Mouse (Mus musculus): ENCODE data around the gene Secisbp2. TPM values are rescaled to one million over a fixed set of nuclear protein-coding genes. Genes with fewer than 3 reads are reported as not detected.
A peak's percentile ranks its signal among the peaks of the same experiment; 100 is the strongest.

Gene Secisbp2
- polyA plus RNA-seq, 1 experiment from 2014 or later = 32.0 TPM

DNA sequence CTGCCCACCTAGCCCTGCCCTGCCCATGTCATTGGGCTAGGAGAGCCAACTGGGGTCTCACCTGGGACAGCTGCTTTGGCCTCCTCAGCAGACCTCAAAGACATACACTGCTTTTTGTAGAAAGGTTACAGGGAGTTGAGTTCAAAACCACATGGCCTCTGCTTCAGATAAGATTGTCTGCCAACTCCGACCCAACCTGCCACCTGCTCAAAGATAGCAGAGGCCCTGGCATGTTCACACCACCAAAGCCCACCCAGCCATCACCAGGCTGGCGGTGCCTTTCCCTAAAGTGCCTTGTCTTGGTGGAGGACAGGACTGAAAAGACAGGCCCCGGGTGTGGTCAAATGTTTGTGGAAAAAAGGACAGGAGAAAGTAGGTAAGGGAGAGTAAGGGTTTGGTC, 46.8 kb downstream of the Secisbp2 start:
- no peak overlapping the region for H3K9ac ChIP-seq
- H3K27me3 ChIP-seq = no peaks in the 10 kb centered on the region
- no peak overlapping the region for H3K4me2 ChIP-seq
- no peak overlapping the region for H3K27ac ChIP-seq (replicated peaks)
- H3K4me3 ChIP-seq = no peak overlapping the region
- 90% methylated on average over 3 of the region's 3 CpGs for WGBS
- no peaks in the 10 kb centered on the region for H3K9me3 ChIP-seq
- peaks cover 23% of the 10 kb centered on the region for H3K36me3 ChIP-seq
- H3K4me1 ChIP-seq (replicated peaks) = no peaks in the 10 kb centered on the region
- no peak for ATAC-seq (ENCODE audit: low FRiP score, low read depth)

DNA sequence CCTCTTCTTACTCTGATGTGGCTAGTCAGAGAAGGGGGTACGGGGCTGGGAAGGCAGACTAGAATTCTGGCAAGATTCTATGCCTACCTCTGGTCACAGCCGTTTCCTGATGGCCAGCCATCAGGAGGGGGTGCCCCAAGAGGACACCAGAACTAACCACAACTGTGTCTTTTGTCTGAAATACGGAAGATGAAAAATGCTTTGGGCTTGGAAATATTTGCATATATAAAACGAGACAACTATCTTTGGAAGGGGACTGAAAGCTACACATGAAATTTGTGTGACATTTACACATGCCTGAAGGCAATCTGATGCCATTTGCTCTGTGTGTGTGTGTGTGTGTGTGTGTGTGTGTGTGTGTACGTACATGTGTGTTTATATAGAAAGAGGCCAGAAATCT, 52.4 kb downstream of the Secisbp2 start:
- WGBS = 82% methylated on average over 5 of the region's 5 CpGs
- Histone ChIP-seq H3K27ac (replicated peaks) (no peak overlapping the region), H3K9ac (no peak overlapping the region), H3K4me3 (no peak overlapping the region), H3K27me3 (no peaks in the 10 kb centered on the region), H3K4me2 (no peak overlapping the region), H3K9me3 (no peaks in the 10 kb centered on the region), H3K4me1 (replicated peaks) (no peaks in the 10 kb centered on the region), H3K36me3 (peaks cover 24% of the 10 kb centered on the region)
- no peak for ATAC-seq (ENCODE audit: low FRiP score, low read depth)

DNA sequence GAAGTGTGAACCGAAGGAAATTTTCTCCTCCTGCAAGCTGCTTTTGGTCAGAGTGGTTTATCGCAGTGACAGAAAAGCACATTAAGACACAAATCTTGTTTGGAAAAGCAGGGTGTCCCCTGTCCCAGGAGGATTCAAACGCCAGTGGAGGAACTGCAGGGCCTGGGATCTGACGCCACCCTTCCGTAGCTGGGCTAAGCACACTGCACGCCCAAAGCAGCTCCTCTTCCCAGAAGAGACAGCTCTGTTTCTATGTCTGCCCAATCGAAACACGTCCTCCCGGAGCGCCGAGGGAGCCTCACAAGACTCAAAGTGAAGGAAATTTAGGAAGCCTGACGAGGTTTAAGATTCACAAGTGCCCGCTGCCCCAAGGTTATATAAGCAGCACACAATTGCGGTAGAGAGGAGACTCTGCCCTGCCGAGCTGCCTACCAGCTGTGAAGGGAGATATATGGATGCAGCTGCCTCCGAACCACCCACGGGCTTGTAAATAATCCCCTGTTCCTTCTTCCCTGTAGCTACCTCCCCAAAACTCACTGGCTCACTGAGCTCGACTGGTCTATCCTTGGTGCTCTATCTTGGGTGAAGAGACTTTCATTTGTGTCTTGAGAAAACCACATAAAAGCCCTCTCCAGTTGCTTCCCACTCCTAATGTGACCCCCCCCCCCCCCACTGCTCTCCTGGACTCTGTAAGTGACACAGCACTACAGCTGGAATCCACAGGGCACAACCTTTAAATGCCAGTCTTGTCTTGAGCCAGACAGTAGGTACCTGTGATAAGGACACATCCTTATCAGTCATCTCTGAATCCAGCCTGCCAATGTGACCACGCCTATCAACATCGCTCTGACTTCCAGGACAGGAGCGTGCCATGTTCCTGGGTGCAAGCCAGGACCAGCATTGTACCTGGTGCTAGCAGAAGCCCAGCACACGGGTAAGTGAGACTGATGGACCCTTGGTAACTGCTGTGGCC, 54.7 kb downstream of the Secisbp2 start:
- WGBS = 76% methylated on average over 22 of the region's 22 CpGs
- Histone ChIP-seq H3K4me1 (replicated peaks) (no peaks in the 10 kb centered on the region), H3K36me3 (peaks cover 28% of the 10 kb centered on the region), H3K9ac (no peak overlapping the region), H3K4me3 (no peak overlapping the region), H3K9me3 (no peaks in the 10 kb centered on the region), H3K4me2 (no peak overlapping the region), H3K27me3 (no peaks in the 10 kb centered on the region), H3K27ac (replicated peaks) (no peak overlapping the region; the same call in 1 of the 2 replicates)
- no peak for ATAC-seq (ENCODE audit: low FRiP score, low read depth)

DNA sequence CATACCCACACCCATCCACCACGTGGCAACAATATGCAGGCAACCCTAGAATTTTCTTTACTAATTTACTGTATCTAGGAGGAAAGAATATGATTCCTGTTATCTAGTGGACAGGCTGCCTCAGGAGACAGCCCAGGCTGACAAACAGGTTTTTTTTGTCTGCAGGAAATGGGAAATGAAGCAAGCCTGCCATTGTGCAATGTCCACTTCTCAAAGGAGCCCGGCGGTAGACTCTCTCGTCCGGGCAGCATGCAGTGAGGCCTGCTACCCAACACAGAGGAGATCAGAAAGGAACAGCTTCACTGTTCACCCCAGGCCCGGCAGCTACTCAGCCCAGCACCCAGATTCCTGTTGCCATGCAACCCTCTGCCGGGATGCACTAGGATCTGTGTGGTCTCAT, 59.2 kb downstream of the Secisbp2 start:
- Histone ChIP-seq H3K4me1 (replicated peaks) (no peaks in the 10 kb centered on the region), H3K9me3 (no peaks in the 10 kb centered on the region), H3K9ac (no peak overlapping the region), H3K27me3 (no peaks in the 10 kb centered on the region), H3K36me3 (peaks cover 31% of the 10 kb centered on the region), H3K27ac (replicated peaks) (no peak overlapping the region), H3K4me2 (no peak overlapping the region), H3K4me3 (no peak overlapping the region)
- WGBS = 55% methylated on average over 7 of the region's 7 CpGs
- no peak for ATAC-seq (ENCODE audit: low FRiP score, low read depth)

DNA sequence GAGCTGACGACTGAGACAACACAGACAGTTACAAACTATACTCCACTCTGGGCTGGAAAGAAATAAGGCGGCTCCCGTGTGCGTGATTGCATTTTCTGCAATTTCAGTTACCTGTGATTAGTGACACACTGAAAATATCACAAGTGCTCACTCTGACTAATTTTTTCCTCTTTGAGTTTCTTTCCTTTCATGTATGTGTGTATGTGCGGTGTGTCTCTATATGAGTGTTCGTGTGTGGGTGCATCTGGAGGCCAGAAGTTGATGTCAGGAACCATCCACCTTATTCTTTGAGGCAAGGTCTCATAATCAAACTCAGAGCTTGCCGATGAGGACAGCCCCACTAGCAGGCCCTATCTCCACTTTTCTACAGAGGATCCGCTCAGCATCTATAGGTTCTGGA, 60.5 kb downstream of the Secisbp2 start:
- Histone ChIP-seq H3K4me2 (no peak overlapping the region), H3K27me3 (no peaks in the 10 kb centered on the region), H3K4me1 (replicated peaks) (no peaks in the 10 kb centered on the region), H3K9ac (no peak overlapping the region), H3K4me3 (no peak overlapping the region), H3K27ac (replicated peaks) (no peak overlapping the region), H3K36me3 (peaks cover 31% of the 10 kb centered on the region), H3K9me3 (no peaks in the 10 kb centered on the region)
- ATAC-seq (ENCODE audit: low FRiP score, low read depth) = no peak
- WGBS = 94% methylated on average over 8 of the region's 8 CpGs

DNA sequence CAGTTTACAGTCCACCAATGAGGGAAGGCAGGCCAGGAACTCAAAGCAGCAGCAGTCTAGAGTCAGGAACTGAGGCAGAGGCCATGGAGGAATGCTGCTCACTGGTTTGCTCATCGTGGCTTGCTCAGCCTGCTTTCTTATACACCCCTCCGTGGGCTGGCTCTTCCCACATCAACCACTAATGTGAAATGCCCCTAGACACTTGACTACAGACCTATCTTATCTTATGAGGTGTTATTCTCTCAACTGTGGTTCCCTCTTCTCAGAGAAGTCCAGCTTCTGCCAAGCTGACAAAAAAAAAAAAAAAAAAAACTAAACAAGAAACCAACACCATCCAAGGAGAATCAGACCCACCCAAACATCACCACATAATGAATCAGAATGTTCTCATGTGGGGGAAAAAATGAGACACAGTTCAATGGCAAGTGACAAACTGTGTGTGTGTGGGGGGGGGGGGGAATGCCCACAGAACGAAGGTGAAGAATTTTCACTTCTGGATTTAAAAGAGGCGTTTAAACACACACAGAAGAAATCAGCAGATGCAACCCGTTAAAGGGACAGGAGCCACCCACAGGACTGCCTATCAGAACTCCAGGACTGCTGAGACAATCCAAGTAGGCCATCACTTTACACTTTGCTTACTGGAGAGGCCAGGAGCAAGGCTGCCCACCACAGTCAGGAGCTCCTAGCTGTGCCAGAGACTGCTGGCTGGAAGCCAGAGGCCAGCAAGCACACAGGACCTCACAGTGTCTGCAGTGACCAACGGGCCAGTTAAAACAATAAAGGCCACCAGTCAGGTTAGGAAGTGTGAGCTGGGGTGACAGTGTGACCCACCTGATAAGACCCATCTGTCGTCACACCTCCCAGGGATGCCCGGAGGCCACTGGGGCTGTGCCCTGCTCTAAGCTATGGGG, 65.1 kb downstream of the Secisbp2 start:
- Histone ChIP-seq H3K4me3 (no peak overlapping the region), H3K27me3 (no peaks in the 10 kb centered on the region), H3K36me3 (peaks cover 22% of the 10 kb centered on the region; the same call in 1 of the 2 replicates), H3K4me2 (no peak overlapping the region), H3K9me3 (no peaks in the 10 kb centered on the region), H3K4me1 (replicated peaks) (no peaks in the 10 kb centered on the region), H3K27ac (replicated peaks) (no peak overlapping the region), H3K9ac (no peak overlapping the region)
- peak; percentile 38; the same call in 1 of the 2 replicates for ATAC-seq (ENCODE audit: low FRiP score, low read depth)
- WGBS = 87% methylated on average over 8 of the region's 8 CpGs

DNA sequence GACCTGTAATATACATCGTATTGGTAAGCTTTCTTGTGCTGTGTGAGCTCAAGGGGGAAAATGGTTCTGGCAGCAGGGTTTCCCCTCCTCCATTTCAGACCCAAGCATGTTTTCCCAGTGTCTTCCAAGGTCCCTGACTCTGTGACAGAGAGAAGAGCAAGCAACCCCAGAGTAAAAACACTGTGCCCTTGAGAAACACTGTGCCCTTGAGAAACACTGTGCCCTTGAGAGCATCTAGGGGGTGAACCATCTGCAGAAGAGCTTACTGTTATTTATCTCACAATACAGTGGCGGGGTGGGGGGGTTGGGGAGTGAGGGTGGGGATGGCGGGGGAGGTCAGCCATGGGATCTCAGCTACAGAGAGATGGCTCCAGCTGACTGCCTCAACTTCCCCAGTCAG, 67.8 kb downstream of the Secisbp2 start:
- no peak overlapping the region for H3K4me2 ChIP-seq
- H3K9me3 ChIP-seq = no peaks in the 10 kb centered on the region
- H3K9ac ChIP-seq = no peak overlapping the region
- H3K27me3 ChIP-seq = no peaks in the 10 kb centered on the region
- 79% methylated on average over 3 of the region's 3 CpGs for WGBS
- no peak overlapping the region for H3K27ac ChIP-seq (replicated peaks)
- H3K4me3 ChIP-seq = no peak overlapping the region
- no peak for ATAC-seq (ENCODE audit: low FRiP score, low read depth)
- no peaks in the 10 kb centered on the region for H3K4me1 ChIP-seq (replicated peaks)
- H3K36me3 ChIP-seq = peaks cover 9% of the 10 kb centered on the region; the same call in 1 of the 2 replicates

DNA sequence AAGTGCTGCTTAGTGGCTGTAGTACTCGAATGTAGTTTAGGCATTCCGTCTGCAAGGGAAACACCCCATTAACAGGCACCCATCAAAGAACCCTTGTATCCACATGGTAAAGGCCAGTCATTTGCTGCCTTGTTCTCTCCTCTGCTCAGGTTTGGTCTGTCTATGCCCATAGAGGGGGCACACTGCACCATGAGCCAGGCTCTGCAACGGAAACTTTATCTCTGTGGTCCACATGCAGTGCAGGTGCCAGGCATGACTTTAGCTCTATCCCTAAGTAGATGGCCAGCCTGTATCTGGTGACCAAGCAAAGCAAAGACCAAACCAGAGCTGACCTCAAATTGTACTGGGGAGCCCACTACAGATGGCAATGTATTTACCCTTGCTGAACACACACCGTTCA, 69.1 kb downstream of the Secisbp2 start:
- no peak for ATAC-seq (ENCODE audit: low FRiP score, low read depth)
- H3K9ac ChIP-seq = no peak overlapping the region
- H3K9me3 ChIP-seq = no peaks in the 10 kb centered on the region
- no peaks in the 10 kb centered on the region for H3K4me1 ChIP-seq (replicated peaks)
- H3K36me3 ChIP-seq = peaks cover 8% of the 10 kb centered on the region; the same call in 1 of the 2 replicates
- H3K4me2 ChIP-seq = no peak overlapping the region
- no peak overlapping the region for H3K27ac ChIP-seq (replicated peaks)
- WGBS = 89% methylated on average over 4 of the region's 4 CpGs
- no peaks in the 10 kb centered on the region for H3K27me3 ChIP-seq
- no peak overlapping the region for H3K4me3 ChIP-seq

DNA sequence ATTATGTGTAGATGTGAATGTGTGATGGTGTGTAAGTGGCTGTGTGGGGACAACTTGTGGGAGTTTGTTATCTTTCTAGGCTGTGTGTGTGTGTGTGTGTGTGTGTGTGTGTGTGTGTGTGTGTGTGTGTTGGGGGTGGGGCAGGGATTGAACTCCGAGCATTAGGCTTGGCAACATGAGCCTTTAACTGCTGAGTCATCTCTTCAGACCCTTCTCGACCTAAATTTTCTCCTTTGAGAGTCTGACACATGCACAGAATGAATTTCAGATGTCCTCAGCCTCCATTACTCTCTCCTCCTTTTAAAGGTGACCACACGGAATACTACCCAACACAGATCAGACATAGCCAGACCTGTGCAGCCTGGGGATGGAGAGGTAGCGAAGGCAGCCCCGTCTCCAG, 71.6 kb downstream of the Secisbp2 start:
- H3K9ac ChIP-seq = no peak overlapping the region
- H3K4me2 ChIP-seq = no peak overlapping the region
- no peak overlapping the region for H3K4me3 ChIP-seq
- H3K27ac ChIP-seq (replicated peaks) = no peak overlapping the region
- H3K36me3 ChIP-seq = peaks cover 8% of the 10 kb centered on the region; the same call in 1 of the 2 replicates
- no peaks in the 10 kb centered on the region for H3K9me3 ChIP-seq
- H3K27me3 ChIP-seq = no peaks in the 10 kb centered on the region
- peaks cover 5% of the 10 kb centered on the region; the same call in 1 of the 2 replicates for H3K4me1 ChIP-seq (replicated peaks)
- 85% methylated on average over 5 of the region's 5 CpGs for WGBS
- ATAC-seq (ENCODE audit: low FRiP score, low read depth) = no peak

DNA sequence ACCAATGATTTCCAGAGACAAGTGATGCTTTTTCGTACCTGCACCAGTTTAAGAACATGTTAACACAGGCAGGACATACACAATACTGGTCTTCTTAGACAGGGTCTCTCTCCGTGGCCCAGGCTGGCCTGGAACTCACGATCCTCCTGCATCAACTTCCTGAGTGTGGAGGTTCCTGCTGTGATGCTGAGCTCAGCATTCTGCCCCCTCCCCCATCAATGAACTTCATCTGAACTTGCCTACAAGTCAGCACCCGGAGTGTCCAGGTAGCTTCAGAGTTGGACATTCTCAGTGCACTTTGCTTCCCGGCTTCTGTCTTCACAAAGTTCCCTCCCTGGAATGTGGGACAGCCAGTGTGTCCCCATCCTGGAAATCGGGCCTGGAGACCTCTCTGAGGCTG, 73.1 kb downstream of the Secisbp2 start:
- H3K27me3 ChIP-seq = no peaks in the 10 kb centered on the region
- H3K9me3 ChIP-seq = no peaks in the 10 kb centered on the region
- no peak overlapping the region for H3K27ac ChIP-seq (replicated peaks)
- H3K9ac ChIP-seq = no peak overlapping the region
- peaks cover 5% of the 10 kb centered on the region; the same call in 1 of the 2 replicates for H3K4me1 ChIP-seq (replicated peaks)
- no peak for ATAC-seq (ENCODE audit: low FRiP score, low read depth)
- no peaks in the 10 kb centered on the region for H3K36me3 ChIP-seq
- WGBS = 88% methylated on average over 6 of the region's 6 CpGs
- no peak overlapping the region for H3K4me2 ChIP-seq
- no peak overlapping the region for H3K4me3 ChIP-seq

DNA sequence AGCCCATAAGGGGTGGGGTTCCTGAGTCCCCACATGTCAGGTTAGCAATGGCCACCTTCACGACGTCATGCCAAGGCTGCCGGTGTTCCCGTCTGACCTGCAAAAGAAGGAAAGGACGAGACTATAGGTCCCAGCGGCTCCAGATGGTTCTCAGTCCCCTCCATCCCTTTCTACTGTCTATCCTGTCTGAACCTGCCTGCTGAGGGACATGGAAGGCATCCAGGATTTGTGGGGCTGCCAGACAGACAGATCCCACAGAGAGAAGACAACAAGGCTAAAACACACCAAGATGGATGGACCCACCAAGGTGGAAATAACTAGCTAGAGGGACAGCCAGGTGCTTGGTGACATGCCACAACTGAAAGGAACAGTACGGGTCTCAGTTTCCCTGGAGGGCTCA, 73.9 kb downstream of the Secisbp2 start:
- Histone ChIP-seq H3K9ac (no peak overlapping the region), H3K4me3 (no peak overlapping the region), H3K36me3 (no peaks in the 10 kb centered on the region), H3K4me1 (replicated peaks) (peaks cover 10% of the 10 kb centered on the region), H3K27ac (replicated peaks) (no peak overlapping the region), H3K9me3 (no peaks in the 10 kb centered on the region), H3K27me3 (no peaks in the 10 kb centered on the region), H3K4me2 (no peak overlapping the region)
- ATAC-seq (ENCODE audit: low FRiP score, low read depth) = peak; percentile 27; the same call in 1 of the 2 replicates
- 84% methylated on average over 7 of the region's 7 CpGs for WGBS

All from hindbrain, embryonic 15.5 days (tissue).